ENCODE assay signal across 9 mouse cellular contexts in the genomic region with DNA sequence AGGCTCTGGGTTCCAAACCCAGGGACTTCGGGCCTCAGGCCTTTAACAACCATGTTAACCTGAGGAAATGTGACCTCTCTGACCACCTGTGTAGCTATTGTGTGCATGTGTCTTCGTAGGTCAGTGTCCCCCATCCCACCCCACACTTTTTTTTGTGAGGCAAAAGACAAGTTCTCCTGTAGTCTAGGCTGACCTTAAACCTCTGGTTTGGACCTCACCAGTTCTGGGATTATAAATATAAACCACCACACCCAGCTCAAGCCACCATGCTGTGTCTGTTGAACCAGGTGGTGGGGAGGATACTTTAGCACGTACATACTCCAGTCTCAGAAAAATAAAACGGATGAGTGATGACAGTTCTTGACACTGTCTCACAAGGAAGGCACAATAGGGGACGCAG. TPM values are rescaled to one million over a fixed set of nuclear protein-coding genes. Genes with fewer than 3 reads are reported as not detected.
DNase-seq lines count a peak whose midpoint lies in the region; ATAC-seq lines count a peak whose summit lies in the region.
"Had no signal": no experiment of that assay in that cellular context is flagged by ENCODE, and none has a peak within 500 bp of the region (broad histone marks: within the 10 kb centered on the region; RNA-seq: fewer than 3 reads in every experiment).

No protein-coding gene starts in this region.

- peak overlapping the region; percentile 85 for H3K4me2 ChIP-seq in heart, embryonic 16.5 days (ENCODE audit: low read depth, low read length)
- peak overlapping the region; percentile 94 for H3K4me2 ChIP-seq in embryonic facial prominence, embryonic 11.5 days (ENCODE audit: low read depth, low read length)
- H3K4me2 ChIP-seq in hindbrain, embryonic 16.5 days (ENCODE audit: low read length): peak overlapping the region; percentile 98
- peak overlapping the region; percentile 97 for H3K4me2 ChIP-seq in midbrain, embryonic 14.5 days (ENCODE audit: low read length)

- 56% methylated on average over 5 of the region's 5 CpGs for WGBS in heart, embryonic 16.5 days
- WGBS in embryonic facial prominence, embryonic 11.5 days: 56% methylated on average over 5 of the region's 5 CpGs
- 37% methylated on average over 5 of the region's 5 CpGs for WGBS in hindbrain, embryonic 16.5 days
- WGBS in midbrain, embryonic 14.5 days: 46% methylated on average over 5 of the region's 5 CpGs

- ATAC-seq in heart, embryonic 16.5 days (replicated peaks; ENCODE audit: extremely low read depth, insufficient read depth, low FRiP score): no peak
- ATAC-seq in embryonic facial prominence, embryonic 11.5 days (replicated peaks; ENCODE audit: insufficient number of reproducible peaks, low FRiP score, low TSS enrichment, low read depth): no peak
- ATAC-seq in hindbrain, embryonic 16.5 days: no peak
- no peak for ATAC-seq in midbrain, embryonic 14.5 days (ENCODE audit: low FRiP score, low TSS enrichment)

- H3K27ac ChIP-seq in heart, embryonic 16.5 days (ENCODE audit: low read length): no peak overlapping the region; the same call in 1 of the 2 replicates
- H3K27ac ChIP-seq in embryonic facial prominence, embryonic 11.5 days (replicated peaks; ENCODE audit: low read depth, low read length): 0 out of 2 replicates have a peak overlapping the region, but pooled peaks have one; percentile 64
- H3K27ac ChIP-seq in hindbrain, embryonic 16.5 days (ENCODE audit: low read depth, low read length): peak overlapping the region; percentile 96
- 0 out of 2 replicates have a peak overlapping the region, but pooled peaks have one; percentile 84 for H3K27ac ChIP-seq in midbrain, embryonic 14.5 days (replicated peaks; ENCODE audit: low read depth, low read length)

- H3K4me1 ChIP-seq in heart, embryonic 16.5 days (ENCODE audit: control insufficient read depth, insufficient read depth, low read length): peaks cover 31% of the 10 kb centered on the region
- H3K4me1 ChIP-seq in embryonic facial prominence, embryonic 11.5 days (ENCODE audit: control insufficient read depth, insufficient read depth, low read length): peaks cover 6% of the 10 kb centered on the region
- H3K4me1 ChIP-seq in hindbrain, embryonic 16.5 days (ENCODE audit: control insufficient read depth, insufficient read depth, low read depth, low read length): peaks cover 19% of the 10 kb centered on the region
- peaks cover 20% of the 10 kb centered on the region for H3K4me1 ChIP-seq in midbrain, embryonic 14.5 days (ENCODE audit: control insufficient read depth, insufficient read depth, low read length)

- no peak for DNase-seq in heart, adult 18-20 months
- DNase-seq in embryonic facial prominence, embryonic 11.5 days (ENCODE audit: low spot score): no peak
- DNase-seq in midbrain, embryonic 14.5 days: no peak
- DNase-seq in yolk sac, embryonic 10.5 days (ENCODE audit: low spot score): no peak
- DNase-seq in cerebellum, postnatal 14 days: no peak
- no peak for DNase-seq in cerebellum, adult 8-10 months

- H3K9me3 ChIP-seq in heart, embryonic 16.5 days (replicated peaks; ENCODE audit: control insufficient read depth, low read length): no peaks in the 10 kb centered on the region
- no peaks in the 10 kb centered on the region for H3K9me3 ChIP-seq in embryonic facial prominence, embryonic 11.5 days (replicated peaks; ENCODE audit: control insufficient read depth, low read length)
- H3K9me3 ChIP-seq in hindbrain, embryonic 16.5 days (ENCODE audit: control insufficient read depth, low read length): no peaks in the 10 kb centered on the region
- no peaks in the 10 kb centered on the region for H3K9me3 ChIP-seq in midbrain, embryonic 14.5 days (ENCODE audit: control insufficient read depth, low read length)

- 0 out of 2 replicates have a peak, but pooled peaks cover 4% of the 10 kb centered on the region for H3K36me3 ChIP-seq in heart, embryonic 16.5 days (ENCODE audit: control insufficient read depth, insufficient read depth)
- no peaks in the 10 kb centered on the region for H3K36me3 ChIP-seq in embryonic facial prominence, embryonic 11.5 days (replicated peaks; ENCODE audit: control insufficient read depth, insufficient read depth, low read depth, low read length)
- H3K36me3 ChIP-seq in hindbrain, embryonic 16.5 days (ENCODE audit: control insufficient read depth, insufficient read depth, low read length): no peaks in the 10 kb centered on the region; the same call in 1 of the 2 replicates
- H3K36me3 ChIP-seq in midbrain, embryonic 14.5 days (ENCODE audit: control insufficient read depth, insufficient read depth, low read length): peaks cover 10% of the 10 kb centered on the region

- no peaks in the 10 kb centered on the region for H3K27me3 ChIP-seq in heart, embryonic 16.5 days (ENCODE audit: control insufficient read depth, insufficient read depth, low read length)
- no peaks in the 10 kb centered on the region for H3K27me3 ChIP-seq in embryonic facial prominence, embryonic 11.5 days (ENCODE audit: control insufficient read depth, insufficient read depth, low read length)
- no peaks in the 10 kb centered on the region for H3K27me3 ChIP-seq in hindbrain, embryonic 16.5 days (replicated peaks; ENCODE audit: control insufficient read depth, insufficient read depth, low read length)
- no peaks in the 10 kb centered on the region for H3K27me3 ChIP-seq in midbrain, embryonic 14.5 days (ENCODE audit: control insufficient read depth, insufficient read depth, low read length)

- peak overlapping the region; percentile 86 for H3K4me3 ChIP-seq in heart, embryonic 16.5 days (ENCODE audit: low read length)
- peak overlapping the region; percentile 44; the same call in 1 of the 2 replicates for H3K4me3 ChIP-seq in embryonic facial prominence, embryonic 11.5 days (ENCODE audit: low read depth, low read length)
- H3K4me3 ChIP-seq in hindbrain, embryonic 16.5 days (ENCODE audit: low read length): peak overlapping the region; percentile 61
- peak overlapping the region; percentile 50 for H3K4me3 ChIP-seq in midbrain, embryonic 14.5 days (replicated peaks; ENCODE audit: low read depth, low read length)

- H3K9ac ChIP-seq in heart, embryonic 16.5 days (ENCODE audit: low read length): peak overlapping the region; percentile 89
- H3K9ac ChIP-seq in embryonic facial prominence, embryonic 11.5 days (replicated peaks; ENCODE audit: low read length): peak overlapping the region; percentile 74
- peak overlapping the region; percentile 81 for H3K9ac ChIP-seq in hindbrain, embryonic 16.5 days (ENCODE audit: low read depth, low read length)
- H3K9ac ChIP-seq in midbrain, embryonic 14.5 days (replicated peaks; ENCODE audit: low read length): peak overlapping the region; percentile 69

RNA-seq across cellular contexts. Expression of gene Gpr137, which starts 7.7 kb away (rescaled TPM):
- polyA plus RNA-seq in heart, embryonic 16.5 days (2015; fragmentation: Nextera tagmentation; extraction: Ambion mirVana): 20.8 and 22.3 TPM in 2 replicates
- total RNA-seq in heart, adult 18-20 months (2021): 10 to 100 TPM; 32.4 to 33.0 TPM
- 18.1 and 21.9 TPM in 2 replicates for polyA plus RNA-seq in embryonic facial prominence, embryonic 11.5 days (2014; fragmentation: Nextera tagmentation; extraction: Ambion mirVana)
- polyA plus RNA-seq in hindbrain, embryonic 16.5 days (2015; fragmentation: Nextera tagmentation; extraction: Ambion mirVana): 67.1 and 77.6 TPM in 2 replicates
- 56.0 and 60.4 TPM in 2 replicates for polyA plus RNA-seq in midbrain, embryonic 14.5 days (2014; fragmentation: Nextera tagmentation; extraction: Ambion mirVana)

RNA-seq across cellular contexts. Expression of gene Bad, which starts 8.3 kb away (rescaled TPM):
- polyA plus RNA-seq in heart, embryonic 16.5 days (2015; fragmentation: Nextera tagmentation; extraction: Ambion mirVana): 58.4 and 59.2 TPM in 2 replicates
- total RNA-seq in heart, adult 18-20 months (2021): 10 to 100 TPM; 21.1 to 22.4 TPM
- 57.4 and 60.7 TPM in 2 replicates for polyA plus RNA-seq in embryonic facial prominence, embryonic 11.5 days (2014; fragmentation: Nextera tagmentation; extraction: Ambion mirVana)
- polyA plus RNA-seq in hindbrain, embryonic 16.5 days (2015; fragmentation: Nextera tagmentation; extraction: Ambion mirVana): 96.0 and 109 TPM in 2 replicates
- polyA plus RNA-seq in midbrain, embryonic 14.5 days (2014; fragmentation: Nextera tagmentation; extraction: Ambion mirVana): 77.1 and 79.3 TPM in 2 replicates

RNA-seq across cellular contexts. Expression of gene Kcnk4, which starts 15.6 kb away (rescaled TPM):
- polyA plus RNA-seq in heart, embryonic 16.5 days (2015; fragmentation: Nextera tagmentation; extraction: Ambion mirVana): 0.50 and 0.95 TPM in 2 replicates
- total RNA-seq in heart, adult 18-20 months (2021): not detected
- polyA plus RNA-seq in embryonic facial prominence, embryonic 11.5 days (2014; fragmentation: Nextera tagmentation; extraction: Ambion mirVana): 0.26 and 0.32 TPM in 2 replicates
- 14.4 and 19.1 TPM in 2 replicates for polyA plus RNA-seq in hindbrain, embryonic 16.5 days (2015; fragmentation: Nextera tagmentation; extraction: Ambion mirVana)
- polyA plus RNA-seq in midbrain, embryonic 14.5 days (2014; fragmentation: Nextera tagmentation; extraction: Ambion mirVana): 1.9 and 3.4 TPM in 2 replicates

RNA-seq across cellular contexts. Expression of gene Catsperz, which starts 24.8 kb away (rescaled TPM):
- polyA plus RNA-seq in heart, embryonic 16.5 days (2015; fragmentation: Nextera tagmentation; extraction: Ambion mirVana): 2.8 and 3.9 TPM in 2 replicates
- total RNA-seq in heart, adult 18-20 months (2021): not detected
- polyA plus RNA-seq in embryonic facial prominence, embryonic 11.5 days (2014; fragmentation: Nextera tagmentation; extraction: Ambion mirVana): 1.0 and 1.9 TPM in 2 replicates
- polyA plus RNA-seq in hindbrain, embryonic 16.5 days (2015; fragmentation: Nextera tagmentation; extraction: Ambion mirVana): 2.9 and 3.3 TPM in 2 replicates
- 0.53 and 0.78 TPM in 2 replicates for polyA plus RNA-seq in midbrain, embryonic 14.5 days (2014; fragmentation: Nextera tagmentation; extraction: Ambion mirVana)
- total RNA-seq: gastrocnemius, postnatal 4 days had no signal

RNA-seq across cellular contexts. Expression of gene Ppp1r14b, which starts 24.8 kb away (rescaled TPM):
- polyA plus RNA-seq in heart, embryonic 16.5 days (2015; fragmentation: Nextera tagmentation; extraction: Ambion mirVana): 68.9 and 104 TPM in 2 replicates
- total RNA-seq in heart, adult 18-20 months (2021): 10 to 100 TPM; 78.3 to 95.2 TPM
- 247 and 268 TPM in 2 replicates for polyA plus RNA-seq in embryonic facial prominence, embryonic 11.5 days (2014; fragmentation: Nextera tagmentation; extraction: Ambion mirVana)
- polyA plus RNA-seq in hindbrain, embryonic 16.5 days (2015; fragmentation: Nextera tagmentation; extraction: Ambion mirVana): 89.4 and 96.8 TPM in 2 replicates
- polyA plus RNA-seq in midbrain, embryonic 14.5 days (2014; fragmentation: Nextera tagmentation; extraction: Ambion mirVana): 198 and 257 TPM in 2 replicates
